Mouse (Mus musculus): ENCODE measurements around the gene Sms.

DNA sequence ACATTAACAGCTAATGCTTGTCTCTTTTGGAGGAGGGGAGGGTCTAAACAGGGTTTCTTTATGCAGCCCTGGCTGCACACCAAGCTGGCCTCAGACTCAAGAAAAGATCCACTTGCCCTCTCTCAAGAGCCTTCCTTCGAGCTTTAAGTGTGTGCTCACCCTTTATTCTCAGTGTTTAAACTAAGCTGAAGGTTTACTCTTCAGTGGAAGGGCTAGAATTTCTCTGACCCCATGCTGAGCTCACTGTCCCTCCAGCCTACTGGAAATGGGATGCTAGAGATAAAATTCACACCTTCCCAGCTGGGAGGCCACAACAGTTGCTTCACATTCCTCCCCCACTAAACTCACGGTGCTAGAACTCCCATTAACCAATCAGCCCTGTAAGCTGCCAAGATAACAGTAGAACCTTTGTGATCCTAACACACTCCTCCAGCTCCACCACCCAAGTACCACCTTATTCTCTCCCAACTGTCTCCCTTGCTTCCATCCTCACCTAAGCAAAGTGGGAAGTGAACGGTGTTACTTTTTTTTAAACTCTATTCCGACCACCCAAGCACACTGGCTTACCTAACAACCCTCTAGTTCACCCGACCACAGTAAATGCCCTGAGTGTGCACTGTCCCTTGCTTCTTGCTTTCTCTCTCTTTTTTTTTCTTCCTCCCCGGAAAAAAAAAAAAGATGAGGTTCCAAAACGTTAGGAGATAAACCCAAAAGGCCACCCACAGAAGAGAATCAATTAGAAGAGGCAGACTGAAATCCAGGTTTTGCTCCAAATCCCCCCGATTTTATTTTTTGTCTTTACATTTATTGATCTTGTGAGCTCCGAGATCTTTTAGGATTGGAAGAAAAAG, 2.0 kb downstream of the Sms start:
- TF ChIP-seq POLR2A (IDR thresholded peaks at IDR 0.05; ENCODE audit: extremely low read depth, insufficient read depth, low read length): no peak
- TF ChIP-seq CTCF (IDR thresholded peaks at IDR 0.05; ENCODE audit: low read depth, low read length): no peak

Data from liver, adult 2 months (tissue).